Mouse (Mus musculus) midbrain, embryonic 14.5 days (tissue): ENCODE data around the gene Ovol1. TPM values are rescaled to one million over a fixed set of nuclear protein-coding genes. Genes with fewer than 3 reads are reported as not detected.
A peak's percentile ranks its signal among the peaks of the same experiment; 100 is the strongest.

ENCODE experiments used
- ATAC-seq: fragments of 200-750 bp; cut with Nextera tagmentation; 2 replicates; pipeline ENCODE4 v1.8.0; 2017; ENCODE audit warnings: moderate number of reproducible peaks, moderate library complexity; ENCODE audit not compliant: low FRiP score, low TSS enrichment
- DNase-seq: peaks from one replicate; pipeline ENCODE4 v3.0.0-alpha.2; 2015
- H3K27ac ChIP-seq: fragments of 300-500 bp; sonication (generic); replicated peaks from 2 replicates; pipeline ENCODE4 v1.5.1; 2014; ENCODE audit warnings: mild to moderate bottlenecking, low read depth, low read length, moderate library complexity
- H3K27me3 ChIP-seq: fragments of 300-500 bp; sonication (generic); 2 replicates; pipeline ENCODE4 v1.6.1; 2014; ENCODE audit warnings: low read length, control low read depth, mixed read lengths; ENCODE audit not compliant: control insufficient read depth, insufficient read depth
- H3K36me3 ChIP-seq: fragments of 300-500 bp; sonication (generic); 2 replicates; pipeline ENCODE4 v1.6.1; 2014; ENCODE audit warnings: low read length, control low read depth; ENCODE audit not compliant: control insufficient read depth, insufficient read depth
- H3K4me1 ChIP-seq: fragments of 300-500 bp; sonication (generic); 2 replicates; pipeline ENCODE4 v1.6.1; 2014; ENCODE audit warnings: mild to moderate bottlenecking, antibody characterized with exemption, low read length, control low read depth; ENCODE audit not compliant: control insufficient read depth, insufficient read depth
- H3K4me2 ChIP-seq: fragments of 300-500 bp; sonication (generic); 2 replicates; pipeline ENCODE4 v1.6.1; 2014; ENCODE audit warnings: mild to moderate bottlenecking, low read length, moderate library complexity
- H3K4me3 ChIP-seq: fragments of 300-500 bp; sonication (generic); replicated peaks from 2 replicates; pipeline ENCODE4 v1.5.1; 2014; ENCODE audit warnings: low read depth, low read length
- H3K9ac ChIP-seq: fragments of 300-500 bp; sonication (generic); replicated peaks from 2 replicates; pipeline ENCODE4 v1.6.1; 2014; ENCODE audit warnings: mild to moderate bottlenecking, low read length, moderate library complexity
- H3K9me3 ChIP-seq: fragments of 300-500 bp; sonication (generic); 2 replicates; pipeline ENCODE4 v1.6.1; 2016; ENCODE audit warnings: low read length, control low read depth, mixed read lengths; ENCODE audit not compliant: control insufficient read depth
- WGBS: fragments of 180-500 bp; shearing (Covaris S2); extraction: QIAGEN DNeasy Blood & Tissue Kit; methylation state at CpG from one replicate; pipeline ENCODE4 v1.1.7; 2014; 5-methylcytosine and 5-hydroxymethylcytosine counted together
- polyA plus RNA-seq: library from polyadenylated mRNA; unstranded; fragments of >200 nt; fragmentation: Nextera tagmentation; extraction: Ambion mirVana; gene quantifications from 2 replicates; pipeline ENCODE4 v1.2.1, GENCODE M21; 2014

The Ovol1 gene
- polyA plus RNA-seq, 1 experiment from 2014 or later = not detected

- no peak for DNase-seq
- H3K27me3 ChIP-seq = peaks cover 20% of the 10 kb centered on the region
These were observed 5.9 kb upstream of the Ovol1 start for GRCm38 (mm10) chr19:5566316-5566715.

DNA sequence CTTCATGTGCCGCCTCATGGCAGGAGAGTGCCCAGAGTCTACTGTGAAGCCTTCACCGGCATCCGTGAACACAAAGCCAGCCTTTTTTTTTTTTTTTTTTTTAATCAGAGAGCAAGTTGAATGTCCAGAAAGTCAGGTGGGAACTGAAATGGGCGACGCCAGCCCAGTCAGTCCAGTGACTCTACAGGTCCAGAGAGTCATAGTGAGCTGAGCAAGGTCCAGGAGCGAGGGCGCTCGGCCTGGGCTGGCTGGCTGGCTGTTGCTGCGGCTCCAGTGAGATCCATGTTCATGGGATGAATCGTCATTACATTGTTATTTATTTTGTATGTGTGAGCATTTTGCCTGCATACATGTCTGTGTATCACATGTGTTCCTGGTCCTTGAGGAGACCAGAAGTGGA lies 2.3 kb upstream of the Ovol1 start:
- no peak overlapping the region for H3K4me2 ChIP-seq
- 91% methylated on average over 10 of the region's 10 CpGs for WGBS
- H3K27me3 ChIP-seq = peaks cover 55% of the 10 kb centered on the region
- H3K36me3 ChIP-seq = no peaks in the 10 kb centered on the region
- H3K4me3 ChIP-seq = no peak overlapping the region
- peaks cover 16% of the 10 kb centered on the region; the same call in 1 of the 2 replicates for H3K4me1 ChIP-seq
- H3K9ac ChIP-seq = no peak overlapping the region
- ATAC-seq (no peak), DNase-seq (no peak)
- no peaks in the 10 kb centered on the region for H3K9me3 ChIP-seq
- H3K27ac ChIP-seq = no peak overlapping the region

More at GRCm38 (mm10) chr19:5566316-5566715, 5.9 kb upstream of the Ovol1 start:
- no peak for ATAC-seq
- H3K9ac ChIP-seq = no peak overlapping the region
- H3K27ac ChIP-seq = no peak overlapping the region
- WGBS = 58% methylated on average over 5 of the region's 5 CpGs
- no peak overlapping the region for H3K4me2 ChIP-seq
- peaks cover 10% of the 10 kb centered on the region for H3K36me3 ChIP-seq
- H3K4me1 ChIP-seq = peaks cover 14% of the 10 kb centered on the region
- no peaks in the 10 kb centered on the region for H3K9me3 ChIP-seq
- no peak overlapping the region for H3K4me3 ChIP-seq

GRCm38 (mm10) chr19:5561886-5562285 lies 1.4 kb upstream of the Ovol1 start:
- DNase-seq = no peak
- no peak for ATAC-seq
- Histone ChIP-seq H3K9ac (no peak overlapping the region), H3K27me3 (peaks cover 64% of the 10 kb centered on the region), H3K27ac (no peak overlapping the region), H3K36me3 (no peaks in the 10 kb centered on the region), H3K4me2 (no peak overlapping the region), H3K9me3 (no peaks in the 10 kb centered on the region), H3K4me1 (peaks cover 12% of the 10 kb centered on the region; the same call in 1 of the 2 replicates), H3K4me3 (no peak overlapping the region)
- 61% methylated on average over 3 of the region's 3 CpGs for WGBS

- Histone ChIP-seq H3K9ac (no peak overlapping the region), H3K4me3 (no peak overlapping the region)
- peak; percentile 2 for DNase-seq
These were observed 875 bp upstream of the Ovol1 start for GRCm38 (mm10) chr19:5561252-5561790.

GRCm38 (mm10) chr19:5559631-5560456 lies 602 bp downstream of the Ovol1 start:
- no peak for ATAC-seq
- Histone ChIP-seq H3K4me1 (0 out of 2 replicates have a peak, but pooled peaks cover 12% of the 10 kb centered on the region), H3K9ac (0 out of 2 replicates have a peak overlapping the region, but pooled peaks have one; percentile 20), H3K9me3 (no peaks in the 10 kb centered on the region), H3K4me2 (peak overlapping the region; percentile 57), H3K27ac (no peak overlapping the region), H3K27me3 (peaks cover 67% of the 10 kb centered on the region), H3K4me3 (peak overlapping the region; percentile 31), H3K36me3 (no peaks in the 10 kb centered on the region)
- WGBS = under 1% methylated on average over 69 of the region's 69 CpGs
- peak; percentile 39 for DNase-seq

More at GRCm38 (mm10) chr19:5561252-5561790, 875 bp upstream of the Ovol1 start:
- Histone ChIP-seq H3K36me3 (no peaks in the 10 kb centered on the region), H3K27ac (no peak overlapping the region), H3K27me3 (peaks cover 67% of the 10 kb centered on the region), H3K4me1 (0 out of 2 replicates have a peak, but pooled peaks cover 12% of the 10 kb centered on the region), H3K9me3 (no peaks in the 10 kb centered on the region), H3K4me2 (peak overlapping the region; percentile 57; the same call in 1 of the 2 replicates)
- no peak for ATAC-seq
- 20% methylated on average over 10 of the region's 10 CpGs for WGBS

DNA sequence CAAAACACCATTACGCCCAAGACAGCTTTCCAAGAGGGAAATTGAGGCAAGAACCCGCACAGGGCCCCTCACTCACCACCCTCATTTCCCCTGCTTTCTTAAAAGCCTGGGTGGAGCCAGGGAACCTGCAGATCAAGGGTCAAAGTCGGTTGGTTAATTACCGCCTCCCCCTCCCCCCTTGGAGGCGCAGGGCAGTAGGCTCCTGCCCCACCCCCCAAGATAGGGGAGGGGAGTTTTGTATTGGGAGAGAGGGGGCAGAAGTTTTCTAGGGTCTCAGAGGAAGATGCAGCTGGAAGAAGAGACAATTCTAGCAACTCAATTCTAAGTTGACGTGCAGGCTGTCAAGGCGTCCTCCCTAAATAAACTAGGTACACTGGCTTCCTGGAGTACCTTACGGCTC lies 1.2 kb downstream of the Ovol1 start:
- ATAC-seq = no peak
- Histone ChIP-seq H3K36me3 (no peaks in the 10 kb centered on the region), H3K4me3 (no peak overlapping the region), H3K9me3 (no peaks in the 10 kb centered on the region), H3K4me1 (0 out of 2 replicates have a peak, but pooled peaks cover 12% of the 10 kb centered on the region), H3K27me3 (peaks cover 67% of the 10 kb centered on the region), H3K9ac (no peak overlapping the region), H3K27ac (no peak overlapping the region), H3K4me2 (no peak overlapping the region)
- 18% methylated on average over 8 of the region's 8 CpGs for WGBS
- no peak for DNase-seq

GRCm38 (mm10) chr19:5558770-5559169 lies 1.7 kb downstream of the Ovol1 start:
- no peak overlapping the region for H3K9ac ChIP-seq
- no peaks in the 10 kb centered on the region for H3K9me3 ChIP-seq
- no peak overlapping the region for H3K4me3 ChIP-seq
- ATAC-seq (no peak), DNase-seq (no peak)
- H3K36me3 ChIP-seq = no peaks in the 10 kb centered on the region
- peaks cover 67% of the 10 kb centered on the region for H3K27me3 ChIP-seq
- 0 out of 2 replicates have a peak, but pooled peaks cover 12% of the 10 kb centered on the region for H3K4me1 ChIP-seq
- WGBS = 52% methylated on average over 8 of the region's 8 CpGs
- H3K27ac ChIP-seq = no peak overlapping the region
- H3K4me2 ChIP-seq = no peak overlapping the region

GRCm38 (mm10) chr19:5558169-5558568 lies 2.3 kb downstream of the Ovol1 start:
- Histone ChIP-seq H3K9me3 (no peaks in the 10 kb centered on the region), H3K27ac (no peak overlapping the region), H3K9ac (no peak overlapping the region), H3K4me1 (0 out of 2 replicates have a peak, but pooled peaks cover 12% of the 10 kb centered on the region), H3K27me3 (peaks cover 65% of the 10 kb centered on the region), H3K4me3 (no peak overlapping the region), H3K4me2 (no peak overlapping the region), H3K36me3 (no peaks in the 10 kb centered on the region)
- ATAC-seq = no peak
- 32% methylated on average over 7 of the region's 7 CpGs for WGBS
- no peak for DNase-seq
